Mouse (Mus musculus) mouse embryonic stem cell (cell line): Measurements from ENCODE around the gene Dnal1.
"Not testable (repeated sequence)": the region's sequence is repeated elsewhere in the genome, so short reads cannot be mapped to it uniquely, and the experiment has no call there.

Source experiments
- in situ Hi-C, 2 experiments: fragments of 300-500 bp; cut with MboI; formaldehyde crosslinking; loops; 1 replicate in 1 of 2; 3 replicates in 1 of 2; pipeline ENCODE4 v1.14.3; 2019 to 2020; ENCODE audit warnings: low sequenced_read_pairs in 2 of 2, low pct_unique_long_range_greater_than_20kb in 1 of 2, mixed read lengths in 1 of 2; ENCODE audit not compliant: unreplicated experiment in 1 of 2

Dnal1 gene

DNA sequence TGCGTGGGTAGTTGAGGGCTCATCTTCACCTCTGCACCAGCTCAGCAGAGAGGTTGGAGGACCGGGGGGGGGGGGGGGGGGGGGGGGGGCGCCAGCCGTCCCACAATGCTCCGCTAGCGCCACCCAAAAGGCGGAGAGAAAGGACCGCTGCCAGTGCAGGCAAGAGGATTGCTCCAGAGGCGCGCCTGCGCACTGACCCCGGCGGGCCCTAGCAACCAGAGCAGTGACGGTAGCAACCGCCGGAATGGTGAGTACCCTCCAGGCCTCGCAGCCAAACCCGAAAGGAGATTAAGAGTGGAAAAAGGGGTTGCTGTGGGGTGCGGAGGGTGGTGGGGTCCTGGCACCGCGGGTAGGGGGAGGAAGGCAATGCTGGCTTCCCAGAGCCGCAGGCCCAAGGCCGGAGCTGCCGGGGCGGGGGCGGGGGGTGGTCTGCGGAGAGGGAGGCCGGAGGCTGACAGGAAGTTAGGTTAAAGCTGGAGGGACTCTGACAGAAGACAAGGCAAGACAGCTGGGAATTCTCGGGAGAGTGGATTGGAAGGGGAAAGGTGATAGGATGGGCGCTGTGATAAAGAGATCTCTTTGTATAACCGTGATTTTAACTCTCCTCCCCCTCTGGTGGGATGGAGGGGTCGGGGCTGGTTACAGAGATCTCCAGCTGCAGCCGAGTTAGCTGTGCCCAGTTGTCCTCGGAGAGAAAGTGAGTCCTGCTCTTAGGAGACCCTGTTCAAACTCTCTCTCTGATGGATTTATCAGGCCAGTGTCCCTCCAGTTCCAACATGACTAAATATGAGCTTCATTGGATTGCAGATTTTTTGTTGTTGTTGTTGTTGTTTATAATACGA is at the start of gene Dnal1:
TSS of gene Dnal1 (plus strand) at position 214 of the 842 bp plus-strand sequence.
- in situ Hi-C loops, result no loop called here

DNA sequence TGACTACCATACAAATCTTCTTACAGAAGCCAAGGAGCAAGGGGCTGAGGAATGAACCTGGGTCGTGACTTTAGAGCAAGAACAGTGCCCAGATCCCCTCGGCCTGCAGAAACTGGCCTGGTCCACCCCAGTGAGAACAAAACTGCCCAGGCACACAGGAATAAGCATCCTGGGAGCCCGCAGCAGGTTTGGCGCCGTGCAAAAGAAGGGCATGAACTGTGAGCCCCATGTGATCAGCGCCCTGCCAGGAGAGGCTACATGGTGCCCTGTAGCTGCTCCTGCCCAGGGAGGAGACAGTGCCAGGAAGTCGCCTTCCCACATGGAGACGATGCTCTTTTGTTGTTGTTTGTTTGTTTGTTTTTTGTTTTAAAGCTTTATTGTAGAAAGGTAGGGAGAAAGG is 49.5 kb upstream of the Dnal1 start:
- in situ Hi-C loops, result loop anchor here (5.0 to 25.0 kb wide), 3 partner anchors 102 to 352 kb away; no protein-coding TSS in a partner anchor

DNA sequence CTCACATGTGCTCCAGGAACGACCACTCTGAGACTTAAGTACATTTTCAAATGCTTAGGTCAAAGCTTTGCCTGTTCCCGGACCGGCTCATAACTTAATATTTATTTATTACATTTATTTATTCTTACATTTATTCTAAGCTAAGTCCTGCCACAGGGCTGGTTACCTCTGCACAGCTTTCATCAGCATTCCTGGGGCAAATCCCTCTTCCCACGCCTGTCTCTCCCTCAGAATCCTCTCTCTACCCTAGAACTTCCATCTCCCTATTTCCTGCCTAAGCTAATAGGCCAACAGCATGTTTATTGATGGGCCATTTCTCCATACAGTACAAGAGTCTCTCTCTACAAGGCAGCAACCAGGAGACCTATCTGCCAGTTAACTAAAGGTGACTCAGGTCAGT is 46.4 kb upstream of the Dnal1 start:
- in situ Hi-C loops, result loop anchor here (25.0 kb wide), 2 partner anchors 280 to 355 kb away; no protein-coding TSS in a partner anchor

DNA sequence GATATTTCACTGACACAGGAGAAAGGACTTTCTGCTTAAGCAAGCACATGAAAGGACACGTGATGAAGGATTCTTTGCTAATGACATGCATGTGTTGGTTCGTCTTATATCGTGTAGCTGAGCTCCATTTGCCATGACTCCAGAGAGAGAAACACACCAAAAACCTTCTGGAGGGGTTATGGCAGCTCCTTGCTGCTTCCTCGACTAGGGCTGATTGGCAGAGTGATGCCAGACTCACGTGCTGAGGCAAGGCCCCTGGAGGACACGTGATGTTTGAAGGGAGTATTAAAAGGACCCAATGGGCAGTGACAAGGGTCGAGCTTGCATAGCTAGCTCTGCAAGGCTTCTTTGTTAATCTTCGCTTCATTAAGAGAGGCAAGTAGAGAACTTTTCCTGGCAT is 45.9 kb upstream of the Dnal1 start:
- in situ Hi-C loops, result loop anchor here (25.0 kb wide), 2 partner anchors 281 to 356 kb away; no protein-coding TSS in a partner anchor

DNA sequence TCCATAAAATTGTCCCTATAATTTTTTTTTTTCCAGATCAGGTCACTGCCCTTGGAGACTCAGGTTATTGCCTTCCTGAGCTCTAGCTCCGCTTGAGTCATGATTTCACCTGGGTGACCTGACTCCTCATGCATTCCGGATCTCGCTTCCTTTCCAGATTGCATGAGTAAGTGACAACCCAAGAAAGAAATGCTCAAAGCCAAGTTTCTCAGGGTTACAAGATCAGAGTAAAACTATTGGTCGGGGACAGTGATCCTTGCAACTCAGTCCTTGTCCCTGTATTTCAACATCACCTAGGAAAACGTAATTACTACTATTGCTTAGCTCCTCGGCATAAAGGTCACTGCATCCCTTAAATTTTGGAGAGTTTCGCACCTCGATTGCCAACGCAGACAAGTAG is 45.2 kb upstream of the Dnal1 start, which contains the start of gene Acot5:
TSS of gene Acot5 (plus strand) at position 340 of the 400 bp plus-strand sequence.
- in situ Hi-C loops, result loop anchor here (25.0 kb wide), 2 partner anchors 282 to 357 kb away; no protein-coding TSS in a partner anchor

DNA sequence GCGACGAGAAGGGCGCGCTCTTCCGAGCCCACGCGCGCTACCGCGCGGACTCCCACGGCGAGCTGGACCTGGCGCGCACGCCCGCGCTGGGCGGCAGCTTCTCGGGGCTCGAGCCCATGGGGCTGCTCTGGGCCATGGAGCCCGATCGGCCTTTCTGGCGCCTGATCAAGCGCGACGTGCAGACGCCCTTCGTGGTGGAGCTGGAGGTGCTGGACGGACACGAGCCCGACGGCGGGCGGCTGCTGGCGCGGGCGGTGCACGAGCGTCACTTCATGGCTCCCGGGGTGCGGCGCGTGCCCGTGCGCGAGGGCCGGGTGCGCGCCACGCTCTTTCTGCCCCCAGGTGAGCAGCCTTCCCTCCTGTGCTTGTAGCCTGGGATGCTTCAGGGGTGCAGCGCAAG is 44.6 kb upstream of the Dnal1 start:
- in situ Hi-C loops, result loop anchor here (25.0 kb wide), 2 partner anchors 282 to 357 kb away; no protein-coding TSS in a partner anchor

DNA sequence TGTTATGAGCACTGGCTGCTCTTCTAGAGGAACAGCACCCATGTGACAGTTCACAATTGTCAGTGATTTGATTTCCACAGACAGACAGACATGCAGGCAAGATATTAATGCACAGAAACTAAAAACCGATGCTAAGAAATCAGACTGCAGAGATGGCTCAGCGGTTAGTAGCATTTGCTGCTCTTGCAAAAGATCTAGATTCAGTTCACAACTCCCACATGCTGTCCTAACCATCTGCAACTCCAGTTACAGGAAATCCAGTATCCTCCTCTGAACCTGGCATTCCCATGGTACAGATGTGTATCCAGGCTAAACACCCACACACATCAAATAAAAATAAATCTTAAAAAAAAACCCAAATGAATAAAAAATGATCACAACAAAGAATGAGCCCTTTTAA is 42.5 kb upstream of the Dnal1 start:
- in situ Hi-C loops, result loop anchor here (25.0 kb wide), 2 partner anchors 284 to 359 kb away; no protein-coding TSS in a partner anchor

DNA sequence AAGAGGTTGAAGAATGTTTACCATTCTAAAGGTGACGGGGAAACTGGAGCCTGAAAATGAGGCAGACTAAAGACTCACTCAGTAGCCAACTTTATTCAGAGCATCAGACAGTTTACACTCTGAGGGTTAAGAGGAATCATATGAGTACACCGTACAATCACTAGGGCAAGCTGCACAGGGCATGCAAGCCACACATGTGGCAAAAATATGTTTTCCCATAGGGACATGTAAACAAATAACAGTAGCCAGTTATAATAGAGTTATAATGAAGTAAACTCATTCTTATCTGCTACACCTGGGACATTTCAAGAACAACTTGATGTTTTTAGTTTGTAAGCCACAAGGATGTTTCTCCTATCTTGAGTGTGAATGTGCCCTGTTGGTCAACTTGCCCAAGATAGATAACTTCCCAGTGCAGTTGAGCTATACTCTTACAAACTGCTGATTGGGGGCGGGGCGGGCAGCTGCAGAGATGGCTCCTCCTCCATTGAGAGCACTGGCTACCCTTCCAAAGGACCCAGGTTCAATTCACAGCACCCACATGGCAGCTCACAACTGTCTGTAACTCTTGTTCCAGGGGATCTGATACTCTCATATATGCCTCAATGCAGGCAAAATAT is 36.7 kb upstream of the Dnal1 start:
- in situ Hi-C loops, result no loop called here

DNA sequence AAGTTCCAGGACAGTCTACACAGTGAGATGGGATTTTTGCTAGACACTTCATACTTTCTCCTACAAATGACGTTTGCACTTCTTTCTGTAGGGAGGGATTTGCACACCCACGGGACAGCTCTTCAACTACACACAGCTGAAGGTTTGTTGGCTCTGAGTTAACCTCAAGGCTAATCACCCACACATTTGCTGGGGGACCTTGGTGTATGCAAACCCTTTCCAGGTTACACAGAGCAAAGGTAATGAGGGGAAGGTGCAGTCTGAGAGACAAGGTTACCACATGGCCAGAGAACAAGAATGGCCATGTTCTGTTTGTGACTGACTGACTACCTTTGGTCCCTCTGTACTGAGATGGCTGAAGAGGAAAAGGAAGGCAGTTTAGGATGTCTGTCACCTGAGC is 30.3 kb upstream of the Dnal1 start:
- in situ Hi-C loops, result no loop called here

DNA sequence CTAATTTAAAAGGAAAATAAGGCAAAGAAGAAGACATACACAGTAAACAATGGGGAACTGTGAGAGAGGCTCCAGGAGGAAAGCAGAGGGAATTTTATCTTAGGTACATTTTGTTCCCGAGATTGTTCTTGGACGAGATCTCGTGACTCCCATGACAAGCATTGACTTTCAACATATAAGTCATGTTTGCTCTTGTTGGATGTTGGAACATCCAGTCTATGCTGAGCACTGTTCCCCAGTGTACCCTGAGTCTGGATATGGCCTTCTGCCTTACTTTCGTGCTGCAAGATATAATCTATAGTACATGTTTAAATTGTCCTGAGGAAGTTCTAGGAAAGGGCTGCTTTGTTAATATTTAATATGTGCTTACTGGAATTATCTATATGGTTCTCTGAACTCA is 29.6 kb upstream of the Dnal1 start:
- in situ Hi-C loops, result no loop called here

DNA sequence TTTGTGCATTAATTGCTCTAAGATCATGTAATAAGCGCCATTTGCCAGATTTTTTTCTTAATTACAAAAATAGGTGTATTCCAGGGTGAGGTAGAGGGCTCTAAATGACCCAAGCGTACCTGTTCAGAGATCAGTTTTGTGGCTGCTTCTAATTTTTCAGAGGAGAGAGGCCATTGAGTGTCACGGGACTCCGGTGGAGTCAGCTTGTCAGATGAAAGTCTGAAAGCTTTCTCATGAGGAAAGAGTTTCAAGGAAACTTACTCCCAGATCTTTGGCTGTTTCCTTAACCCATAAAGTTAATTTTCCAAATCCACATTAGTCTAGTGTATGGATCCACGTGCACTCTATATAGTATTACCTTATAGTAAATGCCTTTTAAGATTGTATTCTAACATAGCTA is 19.5 kb upstream of the Dnal1 start:
- in situ Hi-C loops, result not testable (repeated sequence)

DNA sequence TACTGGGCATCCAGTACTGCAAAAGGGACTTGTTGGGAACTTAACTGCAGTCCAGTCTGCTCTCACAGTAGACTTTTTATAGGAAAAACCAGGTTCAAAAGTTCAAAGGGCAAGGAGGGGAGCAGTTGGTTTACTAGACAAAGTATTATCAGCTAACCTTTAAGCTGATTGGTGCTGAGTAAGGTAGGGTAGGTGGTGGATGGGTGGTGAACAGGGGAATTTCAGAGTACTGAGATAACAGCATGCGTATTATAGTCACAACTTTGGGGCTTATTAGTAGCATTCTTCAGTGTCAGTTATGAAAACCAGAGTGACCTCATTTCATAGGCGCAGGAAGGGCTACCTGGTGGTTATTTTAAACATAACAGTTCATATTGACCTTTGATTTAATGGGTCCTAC is 14.6 kb upstream of the Dnal1 start:
- in situ Hi-C loops, result no loop called here

DNA sequence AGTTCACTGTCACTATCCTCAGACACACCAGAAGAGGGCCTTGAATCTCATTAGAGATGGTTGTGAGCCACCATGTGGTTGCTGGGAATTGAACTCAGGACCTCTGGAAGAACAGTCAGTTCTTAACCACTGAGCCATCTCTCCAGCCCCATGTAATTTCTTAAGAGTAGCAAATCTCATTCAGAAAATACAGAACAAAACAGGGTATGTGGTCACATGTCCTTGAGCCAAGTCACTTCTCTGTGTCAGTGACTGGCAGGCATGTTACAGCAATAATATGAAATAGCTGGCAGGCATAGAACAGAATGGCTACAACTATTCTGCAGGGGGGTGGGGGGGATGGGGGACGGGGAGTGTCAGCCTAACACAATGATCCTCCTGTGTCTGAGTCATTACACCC is 14.1 kb upstream of the Dnal1 start:
- in situ Hi-C loops, result no loop called here

DNA sequence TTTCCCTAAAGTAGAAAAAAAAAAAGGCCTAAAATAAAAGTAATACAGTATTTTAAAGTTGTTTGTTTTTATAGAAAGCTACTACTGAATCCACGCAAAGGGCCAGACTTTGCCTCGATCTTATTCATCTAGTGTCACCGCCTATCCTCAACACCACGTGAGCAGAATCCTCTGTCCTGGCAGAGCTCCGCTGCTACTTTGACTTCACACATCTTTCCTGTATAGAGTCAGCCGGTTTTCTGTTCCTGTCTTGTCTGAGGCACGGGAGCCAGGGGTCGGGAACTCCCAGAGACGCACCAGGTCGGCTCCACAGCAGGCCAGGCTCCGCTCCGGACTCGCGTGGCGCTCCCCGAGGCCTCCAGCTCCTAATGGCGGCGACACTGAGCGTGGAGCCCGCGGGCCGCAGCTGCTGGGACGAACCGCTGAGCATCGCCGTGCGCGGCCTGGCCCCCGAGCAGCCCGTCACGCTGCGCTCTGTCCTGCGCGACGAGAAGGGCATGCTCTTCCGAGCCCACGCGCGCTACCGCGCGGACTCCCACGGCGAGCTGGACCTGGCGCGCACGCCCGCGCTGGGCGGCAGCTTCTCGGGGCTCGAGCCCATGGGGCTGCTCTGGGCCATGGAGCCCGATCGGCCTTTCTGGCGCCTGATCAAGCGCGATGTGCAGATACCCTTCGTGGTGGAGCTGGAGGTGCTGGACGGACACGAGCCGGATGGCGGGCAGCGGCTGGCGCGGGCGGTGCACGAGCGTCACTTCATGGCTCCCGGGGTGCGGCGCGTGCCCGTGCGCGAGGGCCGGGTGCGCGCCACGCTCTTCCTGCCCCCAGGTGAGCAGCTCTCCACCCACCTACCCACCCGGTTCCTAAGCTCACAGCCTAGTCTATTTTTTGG is 13.3 kb upstream of the Dnal1 start, which contains the start of gene Acot6:
TSS of gene Acot6 (plus strand) at position 51 of the 889 bp plus-strand sequence.
- in situ Hi-C loops, result not testable (repeated sequence)

DNA sequence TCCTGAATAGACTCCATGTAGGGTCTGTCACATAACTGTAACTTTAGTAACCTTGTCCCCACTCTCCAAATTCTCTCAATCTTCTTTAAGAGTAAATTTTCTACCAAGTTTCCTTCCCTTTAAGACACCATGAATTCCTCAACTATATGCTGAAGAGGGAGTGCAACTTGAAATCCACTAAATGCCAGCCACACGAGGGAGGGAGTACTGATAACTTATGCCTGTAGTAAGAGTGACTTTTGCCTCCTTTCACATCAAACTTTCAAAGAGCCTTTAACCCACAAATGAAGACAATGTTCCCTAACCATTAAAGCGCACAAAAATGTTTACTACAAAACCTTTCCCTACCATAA is 12.7 kb upstream of the Dnal1 start:
- in situ Hi-C loops, result no loop called here

DNA sequence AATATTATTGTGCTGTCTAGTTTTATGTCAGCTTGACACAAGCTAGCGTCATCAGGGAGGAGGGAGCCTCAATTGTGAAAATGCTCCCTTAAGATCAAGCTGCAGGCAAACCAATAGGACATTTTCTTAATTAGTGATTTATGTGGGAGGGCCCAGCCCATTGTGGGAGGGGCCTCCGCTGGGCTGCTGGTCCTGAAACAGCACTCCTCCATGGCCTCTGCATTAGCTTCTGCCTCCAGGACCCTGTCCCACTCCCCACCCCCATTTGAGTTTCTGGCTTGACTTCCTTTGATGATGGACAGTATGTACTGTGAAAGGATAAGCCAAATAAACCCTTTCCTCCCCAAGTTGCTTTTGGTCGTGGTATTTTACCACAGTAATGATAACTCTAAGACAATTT is 7.2 kb upstream of the Dnal1 start:
- in situ Hi-C loops, result no loop called here

DNA sequence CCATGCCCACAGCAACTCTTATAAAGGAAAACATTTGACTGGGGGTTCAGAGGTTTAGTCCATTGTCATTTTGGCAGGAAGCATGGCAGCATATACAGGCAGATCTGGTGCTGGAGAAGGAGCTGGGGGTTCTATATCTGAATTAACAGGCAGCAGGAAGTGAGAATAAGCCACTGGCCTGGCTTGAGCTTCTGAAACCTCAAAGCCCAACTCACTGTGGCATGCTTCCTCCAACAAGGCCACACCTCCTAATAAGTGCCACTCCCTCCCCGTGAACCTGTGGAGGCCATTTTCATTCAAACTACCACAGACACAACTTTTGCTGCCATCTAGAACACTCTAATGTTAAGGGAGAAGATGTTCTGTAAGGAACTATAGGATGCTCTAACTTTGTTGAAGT is 6.5 kb upstream of the Dnal1 start:
- in situ Hi-C loops, result no loop called here

DNA sequence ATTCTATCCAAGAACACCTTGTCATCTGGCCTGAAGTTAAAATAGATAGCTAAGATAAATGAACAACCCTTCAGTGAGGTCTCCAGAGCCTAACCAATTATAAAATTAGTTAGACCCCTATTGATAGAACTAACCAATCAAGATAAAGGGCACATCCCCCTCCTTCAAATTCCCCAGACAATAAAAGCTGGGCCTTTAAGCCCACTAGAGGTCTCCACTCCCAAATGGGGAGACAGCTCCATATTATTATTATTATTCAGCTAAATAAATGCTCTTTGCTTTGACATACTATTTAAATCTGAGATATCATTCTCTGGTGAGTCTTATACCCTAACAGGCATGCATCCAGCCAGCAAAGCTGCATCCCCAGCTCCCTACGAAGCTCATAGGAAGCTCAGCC is 4.2 kb upstream of the Dnal1 start:
- in situ Hi-C loops, result no loop called here

DNA sequence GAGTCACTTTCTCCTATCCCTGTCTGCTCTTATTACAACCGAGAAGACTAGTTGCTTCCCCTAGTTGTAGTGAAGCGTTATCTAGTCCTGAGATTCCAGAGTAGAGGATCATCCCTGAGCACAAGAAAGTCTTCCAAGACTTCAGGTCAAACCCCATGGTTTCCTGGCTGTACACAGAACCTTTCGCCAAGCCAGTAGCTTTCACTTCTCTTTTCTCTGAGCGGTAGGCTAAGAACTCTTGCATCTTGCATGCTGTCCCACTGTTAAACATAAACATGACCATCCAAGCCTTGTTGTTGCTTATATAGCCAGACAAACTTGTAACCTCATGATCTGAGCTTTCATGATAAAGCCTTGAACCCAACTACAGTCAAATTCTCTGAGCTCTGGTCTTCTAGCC is 3.4 kb upstream of the Dnal1 start:
- in situ Hi-C loops, result no loop called here
